Mouse (Mus musculus) intestine, embryonic 14.5 days (tissue): ENCODE results near the gene Zfp652. TPM values are rescaled to one million over a fixed set of nuclear protein-coding genes. Genes with fewer than 3 reads are reported as not detected.
A peak's percentile ranks its signal among the peaks of the same experiment; 100 is the strongest.

Experiments
- ATAC-seq: fragments of 200-750 bp; cut with Nextera tagmentation; replicated peaks from 2 replicates; pipeline ENCODE4 v1.8.0; 2017; ENCODE audit warnings: low read depth, moderate number of reproducible peaks, moderate TSS enrichment, moderate library complexity; ENCODE audit not compliant: low FRiP score, low TSS enrichment
- DNase-seq: peaks from one replicate; pipeline ENCODE4 v3.0.0-alpha.2; 2018; ENCODE audit warnings: low spot score
- H3K27ac ChIP-seq: fragments of 300-500 bp; sonication (generic); 2 replicates; pipeline ENCODE4 v1.5.1; 2014; ENCODE audit warnings: low read depth, mild to moderate bottlenecking, control low read depth
- H3K27me3 ChIP-seq: fragments of 300-500 bp; sonication (generic); replicated peaks from 2 replicates; pipeline ENCODE4 v1.6.1; 2014; ENCODE audit warnings: low read length, control low read depth; ENCODE audit not compliant: control insufficient read depth, insufficient read depth
- H3K36me3 ChIP-seq: fragments of 300-500 bp; sonication (generic); 2 replicates; pipeline ENCODE4 v1.6.1; 2014; ENCODE audit warnings: low read length, control low read depth; ENCODE audit not compliant: control insufficient read depth, insufficient read depth
- H3K4me1 ChIP-seq: fragments of 300-500 bp; sonication (generic); replicated peaks from 2 replicates; pipeline ENCODE4 v1.6.1; 2014; ENCODE audit warnings: low read length, control low read depth, mixed read lengths; ENCODE audit not compliant: control insufficient read depth, insufficient read depth
- H3K4me2 ChIP-seq: fragments of 300-500 bp; sonication (generic); 2 replicates; pipeline ENCODE4 v1.6.1; 2014; ENCODE audit warnings: low read length
- H3K4me3 ChIP-seq: fragments of 300-500 bp; sonication (generic); 2 replicates; pipeline ENCODE4 v1.5.1; 2014; ENCODE audit warnings: low read depth, low read length, control low read depth, mixed read lengths
- H3K9ac ChIP-seq: fragments of 300-500 bp; sonication (generic); 2 replicates; pipeline ENCODE4 v1.6.1; 2014; ENCODE audit warnings: mild to moderate bottlenecking, low read length
- H3K9me3 ChIP-seq: fragments of 300-500 bp; sonication (generic); 2 replicates; pipeline ENCODE4 v1.6.1; 2016; ENCODE audit warnings: low read length, control low read depth; ENCODE audit not compliant: control insufficient read depth
- WGBS: fragments of 180-500 bp; shearing (Covaris S2); extraction: QIAGEN DNeasy Blood & Tissue Kit; methylation state at CpG from one replicate; pipeline ENCODE4 v1.1.7; 2014; 5-methylcytosine and 5-hydroxymethylcytosine counted together
- polyA plus RNA-seq: library from polyadenylated mRNA; unstranded; fragments of >200 nt; fragmentation: Nextera tagmentation; extraction: Ambion mirVana; gene quantifications from 2 replicates; pipeline ENCODE4 v1.2.1, GENCODE M21; 2014

Zfp652 gene
- polyA plus RNA-seq, 1 experiment from 2014 or later, result 9.9 TPM

DNA sequence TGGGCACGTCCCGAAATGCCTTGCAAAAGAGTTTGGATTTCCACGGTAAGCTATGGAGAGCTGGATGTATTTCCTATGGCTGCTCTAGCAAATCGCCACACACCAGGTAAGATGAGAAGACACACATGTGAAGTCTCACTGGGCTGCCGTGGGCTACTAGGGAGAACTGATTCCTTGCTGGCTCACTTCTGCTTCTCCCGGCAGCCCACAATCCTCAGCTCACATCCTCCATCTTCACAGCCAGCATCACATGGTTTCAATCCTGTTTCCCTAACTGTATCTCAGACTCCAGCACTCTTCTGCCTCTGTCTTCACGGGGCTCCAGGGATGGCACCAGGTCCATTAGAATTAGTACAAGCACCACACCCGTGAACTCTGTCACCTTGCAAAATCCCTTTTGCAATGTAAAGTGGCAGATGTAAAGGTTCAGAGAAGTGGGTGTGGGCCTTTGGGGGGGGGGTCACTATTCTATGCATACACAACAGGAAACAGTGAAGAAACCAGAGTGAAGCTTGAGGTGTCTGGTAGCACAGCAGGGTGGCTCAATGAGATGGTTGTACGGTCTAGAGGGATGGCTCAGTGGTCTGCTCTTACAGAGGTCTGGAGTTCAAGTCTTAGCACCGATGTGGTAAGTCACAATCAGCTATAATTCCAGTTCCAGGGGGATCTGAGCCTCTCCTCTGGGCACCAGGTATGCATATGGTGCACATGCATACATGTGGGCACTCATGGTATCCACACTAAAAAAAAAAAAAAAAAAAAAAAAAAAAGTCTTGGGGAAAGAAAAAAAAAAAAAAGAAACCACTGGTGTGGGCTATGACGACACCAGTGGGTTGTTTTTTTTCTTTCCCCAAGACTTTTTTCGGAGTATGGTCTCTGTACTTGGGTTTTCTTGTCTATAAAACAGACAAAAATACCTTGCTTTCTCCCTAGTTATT, 8.2 kb upstream of the Zfp652 start:
- Histone ChIP-seq H3K4me3 (no peak overlapping the region), H3K36me3 (no peaks in the 10 kb centered on the region), H3K9me3 (no peaks in the 10 kb centered on the region), H3K4me2 (no peak overlapping the region), H3K9ac (no peak overlapping the region), H3K4me1 (no peaks in the 10 kb centered on the region), H3K27ac (no peak overlapping the region), H3K27me3 (no peaks in the 10 kb centered on the region)
- 92% methylated on average over 12 of the region's 12 CpGs for WGBS
- DNase-seq (no peak), ATAC-seq (no peak)

DNA sequence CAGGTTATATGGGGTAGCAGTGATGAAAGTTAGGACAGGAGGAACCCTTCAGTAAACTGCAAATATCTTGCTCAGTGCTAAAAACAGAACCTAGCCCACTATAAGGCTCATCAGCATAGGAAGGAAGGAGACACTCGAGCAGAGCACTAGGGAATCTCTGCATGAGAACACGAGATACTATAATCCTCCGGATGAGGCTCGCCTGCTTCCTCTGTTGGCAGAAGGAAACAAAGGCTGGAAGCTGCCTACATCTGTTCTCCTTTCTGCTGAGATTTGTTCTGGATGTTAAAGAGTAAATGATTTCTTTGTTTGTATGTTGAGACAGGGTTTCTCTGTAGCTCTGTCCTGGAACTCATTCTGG, 7.5 kb upstream of the Zfp652 start:
- H3K4me3 ChIP-seq, result no peak overlapping the region
- ATAC-seq, result no peak
- 76% methylated on average over 4 of the region's 4 CpGs for WGBS
- DNase-seq, result no peak
- no peaks in the 10 kb centered on the region for H3K9me3 ChIP-seq
- no peaks in the 10 kb centered on the region for H3K27me3 ChIP-seq
- H3K4me2 ChIP-seq, result no peak overlapping the region
- no peaks in the 10 kb centered on the region for H3K36me3 ChIP-seq
- no peak overlapping the region for H3K27ac ChIP-seq
- H3K9ac ChIP-seq, result no peak overlapping the region
- H3K4me1 ChIP-seq, result no peaks in the 10 kb centered on the region

DNA sequence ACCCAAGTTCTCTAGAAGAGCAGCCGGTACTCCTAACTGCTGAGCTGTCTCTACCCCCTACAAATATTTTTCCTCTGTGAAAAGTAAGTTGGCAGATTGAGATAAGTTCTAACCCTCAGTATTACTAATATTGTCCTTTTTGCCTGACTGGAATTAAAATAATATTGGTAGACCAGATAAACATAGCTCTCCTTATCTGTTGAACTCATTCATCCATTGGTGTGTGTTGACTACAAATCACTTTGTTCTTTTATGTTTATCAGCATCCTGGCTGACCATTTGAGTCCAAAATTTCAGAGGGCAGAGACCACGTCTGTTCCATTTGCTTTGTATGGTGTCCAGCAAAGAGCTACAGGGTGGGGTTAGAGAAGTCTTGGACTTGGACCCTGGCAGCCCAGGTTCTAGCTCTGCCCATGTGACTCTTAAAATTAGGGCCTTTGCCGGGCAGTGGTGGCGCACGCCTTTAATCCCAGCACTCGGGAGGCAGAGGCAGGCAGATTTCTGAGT, 2.9 kb upstream of the Zfp652 start:
- peaks cover 5% of the 10 kb centered on the region for H3K4me1 ChIP-seq
- ATAC-seq, result no peak
- no peak for DNase-seq
- WGBS, result 90% methylated on average over 6 of the region's 6 CpGs
- H3K9ac ChIP-seq, result no peak overlapping the region
- H3K4me3 ChIP-seq, result no peak overlapping the region
- no peaks in the 10 kb centered on the region for H3K27me3 ChIP-seq
- no peaks in the 10 kb centered on the region for H3K36me3 ChIP-seq
- no peak overlapping the region for H3K27ac ChIP-seq
- no peaks in the 10 kb centered on the region for H3K9me3 ChIP-seq
- H3K4me2 ChIP-seq, result no peak overlapping the region

DNA sequence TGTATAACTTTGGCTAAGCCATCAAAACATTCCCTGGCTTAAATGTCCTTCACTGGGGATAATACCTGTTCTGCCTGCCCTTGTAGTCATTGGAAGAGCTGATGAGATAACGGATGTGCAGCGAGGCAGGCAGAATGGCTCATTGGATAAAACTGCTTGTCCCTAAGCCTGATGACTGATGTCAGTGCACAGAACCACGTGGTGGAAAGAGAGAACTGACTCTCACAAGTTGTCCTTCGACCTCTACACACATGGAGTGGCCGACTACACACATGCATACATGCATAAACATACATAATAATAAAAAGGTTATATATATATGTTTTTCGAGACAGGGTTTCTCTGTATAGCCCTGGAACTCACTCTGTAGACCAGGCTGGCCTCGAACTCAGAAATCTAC, 2.0 kb upstream of the Zfp652 start:
- Histone ChIP-seq H3K27ac (no peak overlapping the region), H3K4me1 (peaks cover 14% of the 10 kb centered on the region), H3K4me2 (no peak overlapping the region), H3K9me3 (no peaks in the 10 kb centered on the region), H3K4me3 (no peak overlapping the region), H3K27me3 (no peaks in the 10 kb centered on the region), H3K36me3 (no peaks in the 10 kb centered on the region), H3K9ac (no peak overlapping the region)
- ATAC-seq (no peak), DNase-seq (no peak)
- WGBS, result 82% methylated on average over 7 of the region's 7 CpGs

DNA sequence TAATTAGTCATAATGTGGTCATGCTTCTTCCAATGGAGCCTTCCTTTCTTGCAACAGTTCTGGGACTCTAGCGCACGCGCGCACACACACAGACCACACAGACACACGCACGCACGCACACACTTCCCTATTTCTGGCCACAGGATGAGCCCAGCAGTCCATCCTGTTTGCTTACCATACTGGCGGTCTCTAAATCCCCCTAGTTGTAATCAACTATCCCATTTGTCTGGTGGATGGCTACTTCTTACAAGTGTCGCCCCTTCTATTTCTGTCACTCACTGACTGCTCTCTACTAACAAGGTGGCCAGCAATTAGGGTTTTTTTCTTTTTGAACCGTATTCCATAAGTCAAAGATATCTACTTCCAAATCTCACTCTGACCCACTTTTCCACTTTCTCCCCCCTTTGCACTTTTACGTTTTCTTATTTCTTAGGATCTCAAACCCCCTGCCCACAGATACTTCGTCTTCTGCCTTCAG, 349 bp upstream of the Zfp652 start:
- ATAC-seq (peak; percentile 47; the same call in 1 of the 2 replicates), DNase-seq (peak; percentile 62)
- Histone ChIP-seq H3K27ac (peak overlapping the region; percentile 93), H3K27me3 (no peaks in the 10 kb centered on the region), H3K9me3 (no peaks in the 10 kb centered on the region), H3K36me3 (no peaks in the 10 kb centered on the region), H3K4me2 (peak overlapping the region; percentile 91), H3K4me1 (peaks cover 20% of the 10 kb centered on the region), H3K9ac (peak overlapping the region; percentile 88), H3K4me3 (peak overlapping the region; percentile 91)
- WGBS, result 23% methylated on average over 12 of the region's 12 CpGs

DNA sequence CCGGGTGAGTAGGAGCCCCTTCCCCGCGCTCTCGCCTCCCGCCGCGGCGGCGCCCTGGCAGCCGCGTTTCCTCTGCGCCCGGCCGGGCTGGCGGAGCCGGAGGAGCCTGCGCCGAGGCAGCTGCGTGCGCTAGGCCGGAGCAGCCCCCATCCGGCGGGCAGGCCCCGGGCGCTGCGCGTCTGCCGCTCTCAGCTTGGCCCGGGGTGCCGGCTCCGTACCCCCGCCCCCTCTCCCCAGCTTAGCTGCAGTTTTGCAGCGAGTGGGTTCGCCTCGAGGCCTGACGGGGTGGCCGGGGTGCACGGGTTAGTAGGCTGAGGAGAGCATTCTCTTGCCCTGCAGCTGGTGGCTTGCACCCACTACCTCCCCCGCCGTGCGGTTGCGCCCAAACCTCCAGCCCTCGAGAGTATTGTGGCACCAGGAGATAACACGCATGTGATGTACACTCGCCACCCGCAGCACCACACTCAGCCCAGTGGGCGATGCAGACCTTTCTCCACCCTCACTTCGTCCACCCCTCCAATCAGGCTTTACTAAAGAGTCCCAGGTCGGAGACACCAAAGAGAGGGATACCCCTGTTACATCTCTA, 845 bp downstream of the Zfp652 start:
- ATAC-seq (peak; percentile 68), DNase-seq (peak; percentile 82)
- under 1% methylated on average over 47 of the region's 49 CpGs for WGBS
- Histone ChIP-seq H3K27ac (peak overlapping the region; percentile 93), H3K4me3 (peak overlapping the region; percentile 91), H3K4me1 (peaks cover 20% of the 10 kb centered on the region), H3K9me3 (no peaks in the 10 kb centered on the region), H3K27me3 (no peaks in the 10 kb centered on the region), H3K4me2 (peak overlapping the region; percentile 91), H3K36me3 (no peaks in the 10 kb centered on the region), H3K9ac (peak overlapping the region; percentile 88)

DNA sequence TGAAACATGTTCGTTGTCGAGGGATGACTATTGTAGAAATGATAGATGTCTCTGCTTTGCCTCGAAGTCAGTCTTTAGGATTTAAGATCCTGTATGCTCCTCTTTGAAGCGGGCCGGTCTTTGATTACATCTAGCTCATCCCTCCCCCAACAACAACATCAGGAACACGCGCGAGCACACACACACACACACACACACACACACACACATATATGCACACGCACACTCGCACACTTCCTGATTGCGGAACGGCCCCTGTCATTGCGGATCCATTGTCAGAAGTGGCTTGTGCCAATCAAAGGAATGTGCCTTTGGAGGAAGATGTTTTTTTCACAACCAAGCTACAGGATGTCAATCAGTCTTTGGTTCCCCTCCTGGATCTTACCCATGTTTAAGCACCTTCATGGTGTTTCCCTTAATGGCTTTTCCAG, 1.4 kb downstream of the Zfp652 start:
- Histone ChIP-seq H3K4me1 (peaks cover 20% of the 10 kb centered on the region), H3K4me2 (peak overlapping the region; percentile 91), H3K36me3 (no peaks in the 10 kb centered on the region), H3K27ac (peak overlapping the region; percentile 93), H3K9me3 (no peaks in the 10 kb centered on the region), H3K9ac (peak overlapping the region; percentile 88), H3K27me3 (no peaks in the 10 kb centered on the region), H3K4me3 (peak overlapping the region; percentile 91)
- ATAC-seq (no peak), DNase-seq (no peak)
- 1% methylated on average over 13 of the region's 13 CpGs for WGBS

DNA sequence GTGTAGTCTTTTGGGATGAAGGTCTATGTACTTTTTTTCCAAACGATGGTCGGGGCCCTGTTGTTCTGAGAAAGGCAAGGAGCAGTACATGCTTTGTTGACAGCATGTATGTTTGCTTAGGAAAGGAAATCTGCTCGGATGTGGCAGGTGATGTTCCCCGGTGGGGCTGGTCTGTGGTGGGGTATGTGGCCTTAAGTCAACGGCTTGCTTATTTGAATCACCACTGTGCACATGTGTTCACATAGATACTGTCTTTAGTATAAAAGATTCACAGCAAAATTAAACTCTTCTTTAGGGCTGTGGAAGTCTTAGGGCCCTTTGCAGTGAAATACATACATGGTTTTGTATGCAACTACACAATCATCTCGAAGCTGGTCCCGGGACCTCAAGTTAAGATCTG, 1.9 kb downstream of the Zfp652 start:
- peaks cover 20% of the 10 kb centered on the region for H3K4me1 ChIP-seq
- H3K27me3 ChIP-seq, result no peaks in the 10 kb centered on the region
- ATAC-seq (no peak), DNase-seq (no peak)
- peak overlapping the region; percentile 88 for H3K9ac ChIP-seq
- H3K4me3 ChIP-seq, result peak overlapping the region; percentile 91
- H3K27ac ChIP-seq, result no peak overlapping the region
- H3K36me3 ChIP-seq, result no peaks in the 10 kb centered on the region
- peak overlapping the region; percentile 91 for H3K4me2 ChIP-seq
- H3K9me3 ChIP-seq, result no peaks in the 10 kb centered on the region
- 37% methylated on average over 7 of the region's 7 CpGs for WGBS
